Mouse (Mus musculus): ENCODE measurements around the gene Vps29. TPM values are rescaled to one million over a fixed set of nuclear protein-coding genes. Genes with fewer than 3 reads are reported as not detected.

The Vps29 gene
- polyA plus RNA-seq, 1 experiment from 2014 or later: 289 TPM

GRCm38 (mm10) chr5:122330269-122330668 lies 23.9 kb upstream of the Vps29 start:
- no peak overlapping the region for H3K27ac ChIP-seq (ENCODE audit: low read length)
- WGBS: 79% methylated on average over 4 of the region's 4 CpGs
- H3K9me3 ChIP-seq (ENCODE audit: control insufficient read depth, low read length): no peaks in the 10 kb centered on the region

GRCm38 (mm10) chr5:122334682-122335081 lies 19.5 kb upstream of the Vps29 start:
- 65% methylated on average over 3 of the region's 3 CpGs for WGBS
- Histone ChIP-seq H3K9me3 (ENCODE audit: control insufficient read depth, low read length) (no peaks in the 10 kb centered on the region), H3K4me2 (ENCODE audit: low read depth, low read length) (no peak overlapping the region), H3K4me3 (ENCODE audit: low read length) (no peak overlapping the region), H3K27me3 (replicated peaks; ENCODE audit: control insufficient read depth, insufficient read depth, low read length) (no peaks in the 10 kb centered on the region), H3K9ac (ENCODE audit: low read depth, low read length) (no peak overlapping the region), H3K27ac (ENCODE audit: low read length) (no peak overlapping the region), H3K4me1 (ENCODE audit: control insufficient read depth, insufficient read depth, low read length) (peaks cover 3% of the 10 kb centered on the region; the same call in 1 of the 2 replicates), H3K36me3 (ENCODE audit: control insufficient read depth, insufficient read depth, low read length) (no peaks in the 10 kb centered on the region)
- ATAC-seq: no peak

More at GRCm38 (mm10) chr5:122330269-122330668, 23.9 kb upstream of the Vps29 start:
- Histone ChIP-seq H3K36me3 (ENCODE audit: control insufficient read depth, insufficient read depth, low read length) (no peaks in the 10 kb centered on the region), H3K27me3 (replicated peaks; ENCODE audit: control insufficient read depth, insufficient read depth, low read length) (no peaks in the 10 kb centered on the region), H3K9ac (ENCODE audit: low read depth, low read length) (no peak overlapping the region), H3K4me2 (ENCODE audit: low read depth, low read length) (no peak overlapping the region), H3K4me1 (ENCODE audit: control insufficient read depth, insufficient read depth, low read length) (peaks cover 3% of the 10 kb centered on the region; the same call in 1 of the 2 replicates), H3K4me3 (ENCODE audit: low read length) (no peak overlapping the region)
- no peak for ATAC-seq

- Histone ChIP-seq H3K27me3 (replicated peaks; ENCODE audit: control insufficient read depth, insufficient read depth, low read length) (no peaks in the 10 kb centered on the region), H3K9me3 (ENCODE audit: control insufficient read depth, low read length) (no peaks in the 10 kb centered on the region)
Observed at GRCm38 (mm10) chr5:122336554-122337294, 17.4 kb upstream of the Vps29 start.

GRCm38 (mm10) chr5:122342874-122343273 lies 11.3 kb upstream of the Vps29 start:
- Histone ChIP-seq H3K27me3 (replicated peaks; ENCODE audit: control insufficient read depth, insufficient read depth, low read length) (no peaks in the 10 kb centered on the region), H3K4me2 (ENCODE audit: low read depth, low read length) (no peak overlapping the region), H3K9me3 (ENCODE audit: control insufficient read depth, low read length) (0 out of 2 replicates have a peak, but pooled peaks cover 3% of the 10 kb centered on the region), H3K9ac (ENCODE audit: low read depth, low read length) (no peak overlapping the region), H3K4me3 (ENCODE audit: low read length) (no peak overlapping the region), H3K4me1 (ENCODE audit: control insufficient read depth, insufficient read depth, low read length) (0 out of 2 replicates have a peak, but pooled peaks cover 4% of the 10 kb centered on the region), H3K27ac (ENCODE audit: low read length) (peak overlapping the region; percentile 76), H3K36me3 (ENCODE audit: control insufficient read depth, insufficient read depth, low read length) (no peaks in the 10 kb centered on the region)
- WGBS: 75% methylated on average over 1 of the region's 1 CpGs
- ATAC-seq: no peak

More at GRCm38 (mm10) chr5:122336554-122337294, 17.4 kb upstream of the Vps29 start:
- Histone ChIP-seq H3K36me3 (ENCODE audit: control insufficient read depth, insufficient read depth, low read length) (no peaks in the 10 kb centered on the region), H3K4me1 (ENCODE audit: control insufficient read depth, insufficient read depth, low read length) (no peaks in the 10 kb centered on the region), H3K4me3 (ENCODE audit: low read length) (no peak overlapping the region), H3K27ac (ENCODE audit: low read length) (no peak overlapping the region), H3K9ac (ENCODE audit: low read depth, low read length) (no peak overlapping the region), H3K4me2 (ENCODE audit: low read depth, low read length) (no peak overlapping the region)
- ATAC-seq: no peak
- WGBS: 85% methylated on average over 7 of the region's 7 CpGs

- WGBS: 50% methylated on average over 7 of the region's 7 CpGs
- no peaks in the 10 kb centered on the region for H3K36me3 ChIP-seq (ENCODE audit: control insufficient read depth, insufficient read depth, low read length)
- peak; percentile 96 for ATAC-seq
Observed at GRCm38 (mm10) chr5:122343768-122344167, 10.4 kb upstream of the Vps29 start.

GRCm38 (mm10) chr5:122344260-122344659 lies 9.9 kb upstream of the Vps29 start:
- Histone ChIP-seq H3K4me1 (ENCODE audit: control insufficient read depth, insufficient read depth, low read length) (0 out of 2 replicates have a peak, but pooled peaks cover 4% of the 10 kb centered on the region), H3K4me3 (ENCODE audit: low read length) (no peak overlapping the region), H3K27me3 (replicated peaks; ENCODE audit: control insufficient read depth, insufficient read depth, low read length) (no peaks in the 10 kb centered on the region), H3K4me2 (ENCODE audit: low read depth, low read length) (no peak overlapping the region), H3K36me3 (ENCODE audit: control insufficient read depth, insufficient read depth, low read length) (no peaks in the 10 kb centered on the region), H3K9me3 (ENCODE audit: control insufficient read depth, low read length) (0 out of 2 replicates have a peak, but pooled peaks cover 3% of the 10 kb centered on the region), H3K27ac (ENCODE audit: low read length) (peak overlapping the region; percentile 76; the same call in 1 of the 2 replicates), H3K9ac (ENCODE audit: low read depth, low read length) (no peak overlapping the region)
- peak; percentile 81 for ATAC-seq
- 4% methylated on average over 5 of the region's 5 CpGs for WGBS

More at GRCm38 (mm10) chr5:122343768-122344167, 10.4 kb upstream of the Vps29 start:
- Histone ChIP-seq H3K4me3 (ENCODE audit: low read length) (no peak overlapping the region), H3K9ac (ENCODE audit: low read depth, low read length) (no peak overlapping the region), H3K4me2 (ENCODE audit: low read depth, low read length) (no peak overlapping the region), H3K4me1 (ENCODE audit: control insufficient read depth, insufficient read depth, low read length) (0 out of 2 replicates have a peak, but pooled peaks cover 4% of the 10 kb centered on the region), H3K9me3 (ENCODE audit: control insufficient read depth, low read length) (0 out of 2 replicates have a peak, but pooled peaks cover 3% of the 10 kb centered on the region), H3K27ac (ENCODE audit: low read length) (peak overlapping the region; percentile 76), H3K27me3 (replicated peaks; ENCODE audit: control insufficient read depth, insufficient read depth, low read length) (no peaks in the 10 kb centered on the region)

GRCm38 (mm10) chr5:122345777-122346176 lies 8.4 kb upstream of the Vps29 start:
- H3K4me1 ChIP-seq (ENCODE audit: control insufficient read depth, insufficient read depth, low read length): 0 out of 2 replicates have a peak, but pooled peaks cover 8% of the 10 kb centered on the region
- H3K27me3 ChIP-seq (replicated peaks; ENCODE audit: control insufficient read depth, insufficient read depth, low read length): no peaks in the 10 kb centered on the region
- no peak overlapping the region for H3K27ac ChIP-seq (ENCODE audit: low read length)
- H3K4me2 ChIP-seq (ENCODE audit: low read depth, low read length): no peak overlapping the region
- no peak overlapping the region for H3K9ac ChIP-seq (ENCODE audit: low read depth, low read length)
- no peak overlapping the region for H3K4me3 ChIP-seq (ENCODE audit: low read length)
- 0 out of 2 replicates have a peak, but pooled peaks cover 3% of the 10 kb centered on the region for H3K9me3 ChIP-seq (ENCODE audit: control insufficient read depth, low read length)
- ATAC-seq: no peak
- WGBS: 83% methylated on average over 4 of the region's 4 CpGs
- H3K36me3 ChIP-seq (ENCODE audit: control insufficient read depth, insufficient read depth, low read length): no peaks in the 10 kb centered on the region

- Histone ChIP-seq H3K9ac (ENCODE audit: low read depth, low read length) (peak overlapping the region; percentile 93), H3K36me3 (ENCODE audit: control insufficient read depth, insufficient read depth, low read length) (no peaks in the 10 kb centered on the region), H3K4me3 (ENCODE audit: low read length) (peak overlapping the region; percentile 94), H3K4me1 (ENCODE audit: control insufficient read depth, insufficient read depth, low read length) (peaks cover 13% of the 10 kb centered on the region), H3K9me3 (ENCODE audit: control insufficient read depth, low read length) (no peaks in the 10 kb centered on the region), H3K27ac (ENCODE audit: low read length) (peak overlapping the region; percentile 78), H3K4me2 (ENCODE audit: low read depth, low read length) (peak overlapping the region; percentile 57), H3K27me3 (replicated peaks; ENCODE audit: control insufficient read depth, insufficient read depth, low read length) (no peaks in the 10 kb centered on the region)
- ATAC-seq: peak; percentile 80
- under 1% methylated on average over 41 of the region's 57 CpGs for WGBS
Observed at GRCm38 (mm10) chr5:122354492-122355067, 411 bp downstream of the Vps29 start.

- ATAC-seq: peak; percentile 76
- WGBS: under 1% methylated on average over 38 of the region's 46 CpGs
- H3K36me3 ChIP-seq (ENCODE audit: control insufficient read depth, insufficient read depth, low read length): peaks cover 7% of the 10 kb centered on the region; the same call in 1 of the 2 replicates
Observed at GRCm38 (mm10) chr5:122371591-122372191, 17.5 kb downstream of the Vps29 start, which contains the start of gene Gpn3. TSS of gene Gpn3 (plus strand) at chr5:122371876.

More at GRCm38 (mm10) chr5:122371591-122372191, 17.5 kb downstream of the Vps29 start, which contains the start of gene Gpn3:
- Histone ChIP-seq H3K9ac (ENCODE audit: low read depth, low read length) (peak within 1 kb of the TSS; percentile 79), H3K4me2 (ENCODE audit: low read depth, low read length) (peak within 1 kb of the TSS; percentile 74), H3K27me3 (replicated peaks; ENCODE audit: control insufficient read depth, insufficient read depth, low read length) (no peaks in the 10 kb centered on the region), H3K27ac (ENCODE audit: low read length) (peak within 1 kb of the TSS; percentile 91), H3K4me3 (ENCODE audit: low read length) (peak within 1 kb of the TSS; percentile 78), H3K9me3 (ENCODE audit: control insufficient read depth, low read length) (no peaks in the 10 kb centered on the region), H3K4me1 (ENCODE audit: control insufficient read depth, insufficient read depth, low read length) (peaks cover 8% of the 10 kb centered on the region; the same call in 1 of the 2 replicates)
